Mouse (Mus musculus) adrenal gland, adult 8-10 months (tissue): ENCODE data around the gene Olfr457. TPM values are rescaled to one million over a fixed set of nuclear protein-coding genes. Genes with fewer than 3 reads are reported as not detected.
A peak's percentile ranks its signal among the peaks of the same experiment; 100 is the strongest.
"Not testable (repeated sequence)": the region's sequence is repeated elsewhere in the genome, so short reads cannot be mapped to it uniquely, and the experiment has no call there.

Experiments
- DNase-seq: peaks from one replicate; pipeline ENCODE4 v3.0.0; 2022
- total RNA-seq, 4 experiments: library from RNA; stranded (reverse); gene quantifications; 2 replicates each; pipeline ENCODE4 v1.2.4; 2022

Olfr457 gene
- not detected for total RNA-seq

DNA sequence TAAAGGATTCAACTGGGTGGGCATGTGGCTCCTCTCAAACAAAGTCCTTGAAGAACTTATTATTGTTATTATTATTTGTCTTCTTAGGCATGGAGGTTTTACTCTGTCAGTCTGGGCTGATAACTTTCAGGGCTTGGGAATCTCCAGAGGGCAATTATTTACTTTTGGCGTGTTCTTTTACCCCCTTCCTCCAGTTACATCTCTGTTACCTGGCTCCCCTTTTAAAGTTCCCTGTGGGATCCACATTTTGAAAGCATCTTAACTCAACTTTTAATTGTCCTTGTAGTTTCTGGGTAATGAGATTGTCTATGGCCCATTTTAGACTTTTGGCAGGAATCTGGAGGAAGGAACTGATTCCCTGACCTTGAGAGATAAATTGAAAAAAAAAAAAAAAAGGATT lies at the start of gene Olfr457:
TSS of gene Olfr457 (minus strand) at position 101 of the 400 bp plus-strand sequence.
- no peak for DNase-seq

DNA sequence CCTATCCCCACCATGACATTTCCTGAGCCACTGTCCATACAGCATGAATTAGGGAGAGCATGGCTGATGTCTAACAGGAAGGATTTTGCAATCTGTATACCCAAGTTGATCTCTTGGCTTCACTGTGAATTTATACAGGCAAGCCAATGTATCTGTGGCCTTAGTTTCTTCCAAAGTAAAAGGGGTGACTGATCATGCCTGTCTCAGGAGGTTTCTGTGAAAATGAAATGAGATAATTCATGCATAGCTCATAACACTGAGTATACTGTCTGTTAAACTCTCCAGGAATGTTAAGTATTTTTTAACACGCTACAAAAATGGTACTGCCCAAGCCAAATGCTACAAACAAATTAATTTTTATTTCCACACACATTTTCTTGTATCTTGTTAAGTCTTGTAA lies 37.3 kb upstream of the Olfr457 start:
- no peak for DNase-seq

DNA sequence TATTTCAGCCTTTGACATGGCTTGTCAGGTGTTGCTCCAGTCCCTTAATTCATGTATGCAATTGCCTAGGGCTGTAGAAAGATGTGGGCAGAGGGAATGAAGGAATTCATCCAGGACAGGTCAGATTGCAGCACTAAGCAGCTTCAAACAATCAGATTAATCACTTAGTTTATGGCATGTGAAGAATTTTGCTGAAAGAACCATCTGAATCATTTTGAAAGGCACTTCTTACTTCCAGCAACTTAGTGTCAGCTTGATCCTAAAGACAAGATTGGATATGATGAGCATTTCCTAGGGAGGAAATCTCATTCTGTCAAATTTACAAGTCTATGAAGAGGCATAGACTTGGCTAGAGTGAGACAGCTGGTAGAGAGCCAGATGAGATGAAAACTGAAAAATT lies 33.2 kb upstream of the Olfr457 start:
- no peak for DNase-seq

DNA sequence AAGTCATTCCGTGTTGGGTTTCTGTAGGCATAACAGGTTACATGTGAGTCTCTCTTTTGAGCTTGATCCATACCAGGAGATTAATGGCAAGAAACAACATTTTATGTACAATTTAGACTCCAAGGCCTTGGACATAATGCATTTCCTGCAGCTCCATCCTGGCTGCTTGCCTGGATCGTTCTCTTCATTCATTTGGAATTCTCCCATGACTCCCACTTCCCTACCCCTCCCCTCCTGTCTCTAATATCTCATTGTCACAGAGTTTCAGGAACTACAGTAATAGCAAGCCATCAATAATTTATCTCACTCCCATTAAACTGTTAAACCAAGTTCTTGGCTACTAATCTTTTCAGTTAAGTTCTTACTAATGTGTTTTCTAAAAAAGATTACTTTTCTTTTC lies 27.3 kb upstream of the Olfr457 start:
- DNase-seq: no peak

DNA sequence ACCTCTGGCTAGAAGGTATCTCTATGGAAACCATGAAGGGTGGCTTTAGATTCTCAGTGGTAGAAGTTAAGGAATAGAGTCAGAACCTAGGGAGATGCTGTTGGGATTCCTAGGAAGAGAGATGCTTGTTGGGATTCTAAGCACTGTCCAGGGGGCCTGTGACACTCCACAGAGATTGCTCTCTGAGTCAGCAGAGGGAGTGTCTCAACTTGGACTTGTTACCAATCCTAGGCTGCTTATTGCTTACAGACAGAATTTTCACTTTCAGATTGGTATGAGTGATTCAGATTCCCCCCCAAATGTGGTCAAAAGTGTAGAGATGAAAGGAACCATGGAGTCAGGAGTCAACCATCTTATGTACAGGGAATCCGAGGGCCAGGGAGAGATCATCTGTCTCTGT lies 13.6 kb upstream of the Olfr457 start:
- no peak for DNase-seq

DNA sequence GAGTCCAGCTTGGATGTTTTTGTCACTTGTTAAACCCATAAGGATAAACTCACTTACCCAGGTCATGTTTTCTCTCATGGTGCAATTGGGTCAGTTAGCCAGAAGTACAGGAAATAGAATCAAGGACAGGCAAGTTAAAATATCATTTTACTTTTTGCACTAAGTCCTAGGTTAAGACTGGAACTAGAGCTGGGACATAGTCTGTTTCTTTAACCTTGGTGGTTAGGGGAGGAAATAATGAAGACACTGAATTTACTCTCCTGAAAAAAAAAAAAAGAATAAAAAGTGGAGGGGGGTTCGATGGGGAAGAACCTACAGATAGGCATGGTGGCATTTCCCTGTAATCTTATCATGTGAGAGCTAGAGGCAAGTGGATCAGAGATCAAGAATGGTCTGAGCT lies 11.0 kb upstream of the Olfr457 start, which contains the start of gene Olfr456:
TSS of gene Olfr456 (minus strand) at position 101 of the 400 bp plus-strand sequence.
- no peak for DNase-seq

DNA sequence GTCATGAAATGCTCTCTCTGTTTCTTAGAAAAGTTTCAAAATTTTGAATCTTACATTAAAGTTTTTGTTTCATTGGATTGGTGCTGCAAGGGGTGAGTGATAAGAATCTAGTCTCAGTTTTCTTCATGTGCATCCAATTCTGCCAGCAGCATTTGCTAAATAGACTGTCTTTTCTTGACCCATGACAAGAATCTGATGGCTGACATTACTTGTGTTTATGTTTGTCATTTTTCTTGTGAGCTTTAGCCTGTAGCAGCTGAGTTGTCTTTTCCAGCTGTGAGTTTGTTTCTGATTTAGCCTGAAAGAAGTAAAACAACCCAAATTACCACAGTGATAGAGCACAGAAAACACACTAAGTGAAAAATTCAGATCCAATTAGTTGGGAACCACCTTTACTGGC lies 8.5 kb upstream of the Olfr457 start:
- DNase-seq: no peak

DNA sequence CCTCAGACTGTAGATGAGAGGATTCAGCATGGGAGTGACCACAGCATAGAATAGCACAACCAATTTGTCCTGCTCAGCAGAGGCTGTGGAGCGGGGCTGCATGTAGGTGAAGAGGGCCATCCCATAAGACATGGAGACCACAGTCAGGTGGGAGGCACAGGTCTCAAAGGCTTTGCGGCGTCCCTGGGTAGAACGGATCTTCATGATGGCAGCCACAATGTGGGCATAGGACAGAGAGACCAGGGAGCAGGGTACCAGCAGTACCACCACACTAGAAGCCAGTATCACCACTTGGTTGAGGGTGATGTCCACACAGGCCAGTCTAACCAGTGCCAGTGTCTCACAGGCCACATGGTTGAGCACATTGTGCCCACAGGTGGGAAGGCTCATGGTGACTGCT lies 4.8 kb downstream of the Olfr457 start:
- not testable (repeated sequence) for DNase-seq

DNA sequence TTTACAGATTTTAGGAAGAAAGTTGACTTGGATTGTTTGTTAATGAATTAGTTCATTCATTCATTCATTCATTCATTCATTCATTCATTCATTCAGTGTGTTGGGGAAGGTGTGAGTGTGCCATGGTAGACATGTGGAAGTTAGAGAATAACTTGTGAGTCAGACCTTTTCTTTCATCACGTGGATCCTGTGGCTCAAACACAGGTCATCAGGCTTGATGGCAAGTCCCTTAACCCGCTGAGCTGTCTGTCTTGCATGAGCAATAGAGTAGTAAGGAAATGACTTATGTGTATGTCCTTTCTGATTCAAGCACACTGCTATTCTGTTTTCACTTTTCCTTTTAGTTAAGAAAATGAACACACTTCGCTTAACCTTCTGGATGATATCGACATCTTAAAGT lies 5.6 kb downstream of the Olfr457 start:
- DNase-seq: no peak

DNA sequence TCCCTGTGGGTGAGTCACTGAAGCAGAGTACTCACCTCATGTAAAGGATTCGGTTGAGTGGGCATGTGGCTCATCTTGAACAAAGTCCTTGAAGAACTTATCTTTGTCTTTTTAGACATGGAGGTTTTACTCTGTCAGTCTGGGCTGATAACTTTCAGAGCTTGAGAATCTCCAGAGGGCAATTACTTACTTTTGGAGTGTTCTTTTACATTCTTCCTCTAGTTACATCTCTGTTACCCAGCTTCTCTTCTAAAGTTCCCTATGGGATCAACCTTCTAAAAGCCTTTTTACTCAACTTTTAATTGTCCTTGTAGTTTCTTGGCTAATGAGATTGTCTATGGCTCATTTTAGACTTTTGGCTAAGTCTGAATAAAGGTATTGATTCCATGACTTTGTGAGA lies 11.0 kb downstream of the Olfr457 start, which contains the start of gene Olfr458:
TSS of gene Olfr458 (minus strand) at position 101 of the 400 bp plus-strand sequence.
- no peak for DNase-seq

DNA sequence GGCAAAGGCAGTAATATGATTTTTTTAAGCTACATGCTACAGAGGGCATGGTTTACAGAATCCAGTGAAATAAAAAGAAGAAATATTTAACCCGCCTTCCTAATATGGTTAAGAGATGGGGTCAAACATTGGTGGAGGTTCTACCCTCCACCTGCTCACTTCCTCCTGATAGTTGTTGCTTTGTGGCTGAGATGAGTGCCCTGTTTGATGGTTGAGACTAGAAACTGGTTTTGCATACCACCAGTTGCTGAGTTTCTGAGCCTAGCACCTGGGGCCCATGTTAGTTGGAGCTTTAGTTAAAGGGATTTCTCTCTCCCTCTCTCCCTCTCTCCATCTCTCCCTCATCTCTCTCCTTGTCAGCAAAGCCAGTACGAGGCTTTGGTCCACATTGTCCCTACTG lies 28.8 kb downstream of the Olfr457 start:
- DNase-seq: no peak

DNA sequence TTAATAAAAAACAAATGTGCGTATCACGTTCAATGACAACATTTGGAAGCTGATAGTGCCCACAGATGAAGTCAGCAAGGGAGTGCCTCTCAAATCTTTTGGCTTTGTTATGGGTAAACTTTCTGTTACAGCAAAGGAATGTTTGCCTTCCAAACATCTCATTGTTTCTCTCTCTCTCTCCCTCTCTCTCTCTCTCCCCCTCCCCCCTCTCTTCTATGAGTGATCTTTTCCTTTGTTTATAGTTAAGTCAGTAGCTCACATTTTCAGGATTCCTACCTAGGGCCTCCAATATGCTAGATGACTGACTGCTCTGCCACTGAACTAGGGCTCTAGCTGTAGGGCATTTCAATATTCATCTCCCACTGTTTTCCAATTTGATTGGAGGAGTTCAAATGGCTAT lies 31.6 kb downstream of the Olfr457 start:
- DNase-seq: no peak

DNA sequence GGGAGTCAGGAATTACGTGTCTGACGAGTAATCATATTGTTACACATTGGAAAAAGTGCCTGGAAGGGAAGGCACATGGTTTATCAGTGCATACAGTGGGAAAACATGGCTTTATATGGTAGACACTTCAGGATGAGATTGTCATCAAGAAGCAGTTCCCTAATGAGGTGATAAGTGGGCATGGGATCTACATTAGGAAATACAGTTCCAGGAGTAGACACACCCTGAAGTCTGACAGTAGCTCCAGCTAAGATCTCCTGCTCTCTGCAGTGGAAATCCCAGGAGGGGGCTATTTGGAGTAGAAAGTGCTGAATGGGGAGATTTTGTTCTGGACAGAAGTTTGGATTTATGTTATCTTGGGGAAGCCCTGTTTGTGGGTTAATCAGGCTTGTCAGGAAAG lies 34.7 kb downstream of the Olfr457 start:
- no peak for DNase-seq

DNA sequence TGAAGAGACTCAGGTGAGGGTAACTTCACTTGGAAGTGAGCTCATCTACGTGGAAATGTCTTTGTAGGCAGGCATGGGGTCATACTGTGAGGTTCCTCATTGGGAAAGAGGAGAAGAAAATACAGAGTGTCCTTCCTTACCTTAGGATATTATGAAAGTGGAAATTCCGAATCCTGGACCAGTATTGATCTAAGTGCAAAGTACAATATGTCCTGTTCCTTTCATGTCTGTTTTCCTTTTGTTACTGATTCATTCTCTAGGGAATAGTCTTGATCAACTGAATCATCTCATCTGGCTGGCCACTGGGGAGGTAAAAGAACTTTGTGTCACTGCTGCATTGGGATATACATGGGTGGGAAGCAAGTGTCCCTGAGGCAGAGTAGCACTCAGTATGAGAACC lies 40.6 kb downstream of the Olfr457 start:
- DNase-seq: no peak

DNA sequence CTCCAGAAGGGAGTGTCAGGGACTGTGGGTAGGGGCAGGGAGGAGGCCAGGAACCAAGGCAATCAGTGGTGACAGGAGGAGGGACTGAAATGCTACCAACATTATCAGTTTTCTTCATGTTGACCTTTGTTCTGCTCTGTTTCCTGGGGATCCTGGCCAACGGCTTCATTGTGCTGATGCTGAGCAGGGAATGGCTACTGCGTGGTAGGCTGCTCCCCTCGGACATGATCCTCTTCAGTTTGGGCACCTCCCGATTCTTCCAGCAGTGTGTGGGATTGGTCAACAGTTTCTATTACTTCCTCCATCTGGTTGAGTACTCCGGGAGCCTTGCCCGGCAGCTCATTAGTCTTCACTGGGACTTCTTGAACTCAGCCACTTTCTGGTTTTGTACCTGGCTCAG lies 41.7 kb downstream of the Olfr457 start, which contains the start of gene Tas2r126:
TSS of gene Tas2r126 (plus strand) at position 90 of the 400 bp plus-strand sequence.
- DNase-seq: no peak

DNA sequence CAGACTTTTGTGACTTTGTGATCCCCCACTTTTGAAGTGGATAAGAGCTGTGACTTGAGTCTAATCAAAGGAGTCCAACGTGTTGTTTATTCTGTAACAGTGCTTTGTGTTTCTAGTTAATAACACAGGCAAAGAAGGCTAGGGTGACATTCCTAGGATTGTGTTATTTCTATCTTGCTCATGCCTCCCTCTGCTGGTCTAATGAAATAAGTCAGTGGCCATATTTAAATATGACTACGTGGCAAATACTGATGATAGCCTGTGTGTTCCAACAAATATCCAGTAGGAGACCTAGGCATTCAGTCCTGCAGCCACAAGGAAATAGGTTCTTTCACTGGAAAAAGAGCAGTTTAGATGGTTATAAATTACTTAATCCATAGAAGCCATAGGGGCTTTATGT lies 42.6 kb downstream of the Olfr457 start:
- DNase-seq: no peak

DNA sequence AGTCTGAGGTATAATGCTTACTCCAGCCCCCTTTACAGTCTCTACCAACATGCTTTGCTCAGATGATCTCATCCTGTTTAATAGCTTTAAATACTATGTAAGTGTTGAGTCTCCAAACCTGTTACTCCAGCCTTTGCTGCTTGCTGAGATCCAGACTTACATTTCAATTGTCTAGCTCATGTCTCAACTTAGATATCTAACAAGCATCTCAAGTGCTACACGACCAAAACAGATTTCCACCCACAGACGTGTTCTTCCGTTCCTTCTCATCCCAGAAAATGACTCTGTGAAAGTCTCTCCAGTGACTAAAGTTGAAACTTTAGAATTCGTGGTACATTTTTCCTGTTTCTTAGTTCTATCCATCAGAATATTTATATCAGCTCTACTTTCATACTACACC lies 49.8 kb downstream of the Olfr457 start:
- DNase-seq: no peak

DNA sequence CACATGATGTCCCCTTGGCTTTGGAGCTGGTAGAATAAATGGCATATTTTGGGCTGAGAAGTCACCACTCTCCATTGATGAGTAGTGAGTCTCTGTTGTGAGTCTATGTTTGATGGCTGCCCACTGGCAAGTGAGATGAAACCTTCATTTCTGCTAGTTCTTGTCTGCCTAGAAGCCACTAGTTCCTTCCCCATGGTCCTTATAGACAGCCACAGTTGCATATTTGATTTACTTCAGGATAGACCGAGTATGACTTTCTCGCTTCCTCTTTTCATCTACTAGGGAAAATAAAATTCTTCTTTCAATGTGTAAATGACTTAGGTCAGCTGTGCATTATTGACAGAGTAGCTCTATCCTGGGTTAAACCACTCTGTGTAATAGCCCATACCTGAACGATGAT lies 51.7 kb downstream of the Olfr457 start:
- DNase-seq: no peak

DNA sequence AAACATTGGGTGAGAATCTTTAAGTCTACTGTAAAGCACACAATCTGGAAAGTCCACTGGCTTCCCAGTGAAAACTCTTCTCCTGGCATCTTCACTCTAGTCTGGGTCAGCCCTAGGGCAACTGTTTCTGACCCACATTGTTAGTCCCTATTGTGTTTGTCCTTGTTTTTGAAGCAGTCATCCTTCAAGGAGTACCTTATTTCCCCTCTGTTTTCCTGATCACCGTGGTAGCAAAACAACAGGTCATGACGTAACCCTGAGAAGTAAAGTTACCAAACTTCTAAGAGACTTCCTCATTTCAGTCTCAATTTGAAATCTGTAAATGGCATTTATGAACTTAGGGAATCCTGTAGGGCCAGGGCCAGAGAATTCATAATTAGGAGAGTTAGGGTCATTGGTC lies 54.7 kb downstream of the Olfr457 start:
- DNase-seq: no peak

DNA sequence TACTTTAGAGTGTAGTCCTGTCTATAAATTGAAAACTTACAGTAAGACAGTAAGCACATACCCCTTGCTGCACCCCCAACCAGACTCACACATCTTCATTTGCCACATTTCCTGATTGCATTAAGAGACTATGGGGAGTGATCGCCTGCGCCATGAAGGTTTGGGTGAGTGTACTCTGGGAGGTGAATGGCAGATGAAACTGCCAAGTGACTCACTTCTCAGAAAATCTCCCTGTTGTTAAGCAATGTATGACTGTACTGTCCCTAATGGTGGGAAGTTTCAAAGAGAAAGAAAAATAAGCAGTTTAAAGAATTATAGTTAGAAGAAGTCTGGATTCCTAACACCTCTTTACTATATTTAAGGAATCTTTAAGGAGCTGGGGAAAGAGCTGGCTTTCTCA lies 56.7 kb downstream of the Olfr457 start:
- DNase-seq: peak; percentile 22

Other genes with a start within 250 kb of the Olfr457 start
- gene Gstk1, start 230.4 kb downstream of the Olfr457 start, total RNA-seq: 100 to 1,000 TPM in 2 of 4 experiments, 10 to 100 TPM in 2; 66.8 to 415 (median 181) TPM
- gene Tmem139, start 214.4 kb downstream of the Olfr457 start, total RNA-seq: 1 to 10 TPM in 2 of 4 experiments, under 1 TPM in 1, not detected in 1; 0.27 to 4.7 (median 4.5) TPM
- 10 to 100 TPM; 20.1 to 27.2 (median 26.3) TPM for gene Casp2, start 211.3 kb downstream of the Olfr457 start, total RNA-seq
- under 1 TPM in 2 of 4 experiments, not detected in 2; 0.13 to 0.68 TPM for gene Clcn1, start 189.7 kb downstream of the Olfr457 start, total RNA-seq
- gene Fam131b, start 151.7 kb downstream of the Olfr457 start, total RNA-seq: under 1 TPM; 0.12 to 0.23 (median 0.15) TPM
- 100 to 1,000 TPM in 1 of 4 experiments, 10 to 100 TPM in 3; 78.9 to 118 (median 89.4) TPM for gene Zyx, start 126.7 kb downstream of the Olfr457 start, total RNA-seq
- gene Epha1, start 103.1 kb downstream of the Olfr457 start, total RNA-seq: 1 to 10 TPM in 2 of 4 experiments, under 1 TPM in 2; 0.46 to 1.6 (median 0.99) TPM
- 1 to 10 TPM; 1.9 to 7.8 (median 3.5) TPM for gene Tas2r143, start 76.1 kb downstream of the Olfr457 start, total RNA-seq
- 1 to 10 TPM in 3 of 4 experiments, under 1 TPM in 1; 1.00 to 5.7 (median 2.6) TPM for gene Tas2r135, start 70.9 kb downstream of the Olfr457 start, total RNA-seq
- gene Tas2r126, start 41.8 kb downstream of the Olfr457 start, total RNA-seq: 1 to 10 TPM in 2 of 4 experiments, under 1 TPM in 1, not detected in 1; 0.77 to 2.5 (median 2.4) TPM
- not detected for gene Olfr458, start 11.1 kb downstream of the Olfr457 start, total RNA-seq
- gene Olfr456, start 10.9 kb upstream of the Olfr457 start, total RNA-seq: not detected
- gene Olfr455, start 71.3 kb upstream of the Olfr457 start, total RNA-seq: not detected
- not detected for gene Tcaf3, start 121.4 kb upstream of the Olfr457 start, total RNA-seq
- gene Tcaf2, start 168.9 kb upstream of the Olfr457 start, total RNA-seq: 10 to 100 TPM; 11.9 to 15.5 (median 14.8) TPM
- 100 to 1,000 TPM; 108 to 146 (median 117) TPM for gene Tcaf1, start 233.8 kb upstream of the Olfr457 start, total RNA-seq